Mouse (Mus musculus) erythroid progenitor cell, adult 5-6 weeks (primary cell): ENCODE data around the gene Gm20388. TPM values are rescaled to one million over a fixed set of nuclear protein-coding genes. Genes with fewer than 3 reads are reported as not detected.

Experiments used
- ATAC-seq: replicated peaks from 2 replicates; pipeline ENCODE4 v1.8.0; 2016; ENCODE audit warnings: moderate number of reproducible peaks, mild to moderate bottlenecking, moderate TSS enrichment, inconsistent platforms; ENCODE audit not compliant: poor library complexity, low FRiP score, severe bottlenecking
- total RNA-seq, 2 experiments: library from RNA; stranded (forward) in 1 of 2; stranded (reverse) in 1 of 2; fragments of 150-400 nt in 1 of 2; fragments of 186-747, 209-891 nt in 1 of 2; gene quantifications; 2 replicates each; pipeline versions ENCODE4 v1.2.3 to v1.2.4; 2015 to 2017; ENCODE audit warnings: low replicate concordance in 2 of 2

The Gm20388 gene
- total RNA-seq, 2 experiments from 2014 or later: 4.2 TPM; not detected in 1

DNA sequence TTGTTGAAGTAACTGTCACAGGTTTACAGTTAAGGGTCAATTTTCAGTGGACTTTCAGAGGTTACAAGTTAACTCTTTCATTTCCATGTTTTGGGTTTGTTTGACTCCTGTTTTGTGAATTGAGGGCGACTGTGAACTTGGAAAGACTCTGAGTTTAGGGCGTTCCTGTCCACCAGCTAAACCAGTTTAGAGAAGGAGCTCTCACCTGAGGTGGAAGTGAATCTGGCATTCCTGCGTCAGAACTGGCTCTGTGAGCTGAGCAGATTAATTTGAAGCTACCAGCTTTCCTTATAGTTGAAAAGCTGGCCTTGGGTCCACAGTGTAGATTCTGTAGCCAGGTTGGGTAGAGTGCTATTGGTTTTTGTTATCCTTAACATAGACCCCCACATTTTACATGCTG is 2.5 kb downstream of the Gm20388 start:
- no peak for ATAC-seq

DNA sequence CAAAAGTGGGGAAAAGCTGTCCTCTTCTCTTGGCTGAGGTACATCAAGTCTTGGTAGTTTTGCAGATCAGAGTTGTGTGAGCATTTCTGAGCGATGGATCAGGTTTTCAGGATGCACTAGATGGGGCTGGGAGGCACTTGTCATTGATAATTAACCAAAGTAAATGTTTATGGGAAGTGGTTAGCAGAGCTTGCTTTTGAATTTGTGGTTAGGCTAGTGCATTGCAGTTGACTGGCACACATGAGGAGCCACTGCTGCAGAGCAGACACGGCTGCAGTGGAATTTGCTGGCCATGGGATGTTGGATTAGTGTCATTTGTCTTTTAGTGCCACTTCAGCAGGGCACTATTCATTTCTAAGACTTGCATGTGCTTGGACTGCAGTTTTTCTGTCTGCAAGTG is 3.5 kb downstream of the Gm20388 start:
- ATAC-seq: no peak

DNA sequence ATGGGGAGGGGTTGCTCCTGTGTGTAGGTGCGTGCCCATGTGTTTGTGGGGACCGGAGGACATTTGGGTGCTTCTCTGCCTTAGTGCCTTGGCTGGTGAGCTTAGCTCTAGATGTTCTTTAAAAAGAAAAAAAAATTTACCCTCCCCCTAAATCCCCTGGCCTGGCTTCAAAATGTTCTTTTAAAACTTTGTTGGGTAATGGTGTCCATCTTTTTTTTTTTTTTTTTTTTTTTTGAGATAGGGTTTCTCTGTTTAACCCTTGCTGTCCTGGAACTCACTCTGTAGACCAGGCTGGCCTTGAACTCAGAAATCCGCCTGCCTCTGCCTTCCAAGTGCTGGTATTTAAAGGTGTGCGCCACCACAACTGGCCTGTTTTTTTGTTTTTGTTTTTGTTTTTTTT is 4.7 kb downstream of the Gm20388 start:
- no peak for ATAC-seq

DNA sequence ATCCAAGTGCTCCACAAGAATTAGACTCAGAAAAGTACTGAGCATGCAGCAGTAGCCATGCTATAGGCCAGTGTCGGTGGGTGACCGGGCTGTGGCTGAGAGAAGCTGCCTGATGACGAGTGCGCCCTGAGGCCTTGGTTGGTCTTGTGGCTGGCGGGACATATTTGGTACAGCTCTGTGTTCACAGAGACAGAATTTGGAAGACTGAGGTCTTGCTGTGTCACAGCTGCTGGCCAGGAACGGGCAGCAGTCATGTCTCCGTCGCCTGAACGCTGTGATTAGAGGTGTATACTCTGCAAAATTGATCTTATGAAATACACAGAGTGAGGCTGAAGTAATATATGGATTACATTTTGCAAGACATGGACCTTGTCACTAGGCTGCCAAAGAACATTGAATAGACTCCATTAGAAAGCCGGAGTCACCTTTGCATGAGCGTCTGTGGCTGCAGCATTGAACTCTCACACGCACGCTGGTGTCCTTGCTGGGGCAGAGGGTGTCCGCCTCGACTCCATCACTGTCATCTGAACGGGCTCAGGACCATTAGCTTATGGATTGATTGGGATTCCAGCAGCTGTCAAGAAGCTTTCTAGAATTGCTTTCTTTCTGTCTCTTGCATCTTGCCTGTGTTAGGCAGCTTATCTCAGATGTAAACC is 5.7 kb downstream of the Gm20388 start:
- ATAC-seq: no peak

DNA sequence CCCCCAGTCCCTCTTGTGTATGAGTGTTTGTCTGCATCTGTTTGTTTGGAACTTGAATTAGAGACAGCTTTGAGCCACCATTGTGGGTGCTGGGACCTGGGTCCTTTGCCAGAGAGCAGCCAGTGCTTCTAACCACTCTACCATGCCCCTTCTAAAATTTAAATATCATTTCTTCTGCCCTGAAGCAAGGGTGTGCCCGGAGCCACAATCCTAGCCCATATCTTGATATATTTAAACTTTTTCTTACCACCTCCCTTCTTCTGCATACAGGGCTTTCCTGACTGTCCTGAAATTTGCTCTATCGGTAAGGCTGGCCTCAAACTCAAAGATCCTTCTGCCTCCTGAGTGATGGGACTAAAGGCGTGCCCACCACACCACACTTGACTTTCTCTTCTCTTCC is 6.8 kb downstream of the Gm20388 start:
- peak; percentile 62 for ATAC-seq

- peak; percentile 95 for ATAC-seq
Measured at GRCm38 (mm10) chr8:119918155-119918567, 7.5 kb downstream of the Gm20388 start.

DNA sequence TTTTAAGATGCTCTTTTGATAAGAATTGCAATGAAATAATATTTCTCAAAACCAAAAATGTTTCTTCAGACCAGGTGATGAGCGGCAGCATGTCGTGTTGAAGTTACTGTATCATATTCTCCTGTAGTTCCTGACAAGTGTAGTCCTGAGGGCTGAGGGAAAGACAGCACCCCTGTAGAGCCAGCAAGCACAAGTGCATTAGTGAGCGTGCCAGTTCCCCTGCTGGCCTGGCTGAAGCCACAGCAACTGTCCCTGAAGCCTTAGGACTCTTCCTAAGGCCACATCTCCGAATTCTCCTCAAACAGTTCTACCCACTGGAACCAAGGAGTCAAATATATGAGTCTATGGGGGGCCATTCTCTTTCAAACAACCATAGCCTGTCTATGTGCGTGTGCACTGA is 12.6 kb downstream of the Gm20388 start:
- no peak for ATAC-seq

GRCm38 (mm10) chr8:119925428-119925827 is 14.8 kb downstream of the Gm20388 start:
- no peak for ATAC-seq

- ATAC-seq: peak; percentile 51; the same call in 1 of the 2 replicates
Measured at GRCm38 (mm10) chr8:119926474-119926873, 15.8 kb downstream of the Gm20388 start.

- ATAC-seq: peak; percentile 86
Measured at GRCm38 (mm10) chr8:119927422-119928092, 16.9 kb downstream of the Gm20388 start.

DNA sequence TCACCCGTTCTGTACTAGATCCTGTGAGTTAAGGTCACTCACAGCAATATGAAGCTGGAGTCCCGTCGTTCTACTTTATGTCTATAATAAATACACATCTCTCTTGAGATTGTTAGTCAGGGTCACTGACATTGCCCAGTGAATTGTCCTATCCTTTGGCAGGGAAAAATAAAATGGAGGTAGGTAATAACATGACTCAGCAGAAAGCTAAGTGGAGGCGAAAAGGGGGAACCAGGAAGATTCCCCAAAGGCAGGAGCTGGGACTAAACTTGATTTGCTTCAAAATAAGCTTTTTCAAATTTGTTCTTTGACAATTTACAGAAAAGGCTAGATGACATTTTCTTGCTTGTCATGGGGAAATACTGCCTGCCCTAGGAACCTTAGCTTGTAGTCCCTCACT is 20.7 kb downstream of the Gm20388 start:
- no peak for ATAC-seq

DNA sequence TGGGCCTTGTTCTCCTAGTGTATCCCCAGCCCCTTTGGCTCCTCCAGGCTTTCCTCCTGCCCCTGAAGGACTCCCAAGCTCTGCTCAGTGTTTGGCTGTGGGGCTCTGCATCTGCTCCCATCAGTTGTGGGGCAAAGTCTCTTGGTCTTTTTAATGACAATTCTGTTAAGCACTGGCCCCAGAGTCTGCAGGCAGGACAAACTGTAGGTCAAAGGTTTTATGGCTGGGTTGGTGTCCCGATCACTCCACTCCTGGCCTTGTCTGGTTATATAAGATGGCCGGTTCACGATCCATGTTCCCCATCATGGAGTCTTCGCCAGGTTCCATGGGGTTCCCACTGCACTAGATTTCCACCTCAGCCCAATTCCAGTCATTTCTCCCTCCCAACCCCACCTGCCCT is 23.0 kb downstream of the Gm20388 start:
- no peak for ATAC-seq

- ATAC-seq: no peak
Measured at GRCm38 (mm10) chr8:119935541-119935940, 24.9 kb downstream of the Gm20388 start.

GRCm38 (mm10) chr8:119938481-119938880 is 27.8 kb downstream of the Gm20388 start:
- no peak for ATAC-seq

DNA sequence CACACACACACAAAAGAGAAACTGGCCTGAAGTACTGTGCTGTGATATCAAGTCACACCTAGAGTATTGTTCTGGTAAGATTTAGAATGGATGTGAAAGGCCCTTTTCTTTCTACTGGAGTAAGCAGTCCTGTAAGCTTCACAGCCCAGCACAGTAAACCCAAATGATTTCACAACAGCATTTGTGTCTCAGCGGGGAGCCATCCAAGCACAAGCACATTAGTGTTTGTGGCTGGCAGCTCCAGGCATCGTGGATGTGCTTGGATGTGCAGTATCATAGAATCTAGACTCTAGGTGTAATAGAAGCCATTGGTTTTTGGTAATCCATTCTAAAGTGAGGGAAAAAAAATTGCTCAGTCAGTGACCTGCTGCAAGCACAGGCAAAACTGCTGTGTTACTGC is 28.7 kb downstream of the Gm20388 start:
- no peak for ATAC-seq

- ATAC-seq: no peak
Measured at GRCm38 (mm10) chr8:119941471-119941870, 30.8 kb downstream of the Gm20388 start.

GRCm38 (mm10) chr8:119943616-119944015 is 33.0 kb downstream of the Gm20388 start:
- ATAC-seq: no peak

- ATAC-seq: peak; percentile 68; the same call in 1 of the 2 replicates
Measured at GRCm38 (mm10) chr8:119944096-119944811, 33.6 kb downstream of the Gm20388 start.

DNA sequence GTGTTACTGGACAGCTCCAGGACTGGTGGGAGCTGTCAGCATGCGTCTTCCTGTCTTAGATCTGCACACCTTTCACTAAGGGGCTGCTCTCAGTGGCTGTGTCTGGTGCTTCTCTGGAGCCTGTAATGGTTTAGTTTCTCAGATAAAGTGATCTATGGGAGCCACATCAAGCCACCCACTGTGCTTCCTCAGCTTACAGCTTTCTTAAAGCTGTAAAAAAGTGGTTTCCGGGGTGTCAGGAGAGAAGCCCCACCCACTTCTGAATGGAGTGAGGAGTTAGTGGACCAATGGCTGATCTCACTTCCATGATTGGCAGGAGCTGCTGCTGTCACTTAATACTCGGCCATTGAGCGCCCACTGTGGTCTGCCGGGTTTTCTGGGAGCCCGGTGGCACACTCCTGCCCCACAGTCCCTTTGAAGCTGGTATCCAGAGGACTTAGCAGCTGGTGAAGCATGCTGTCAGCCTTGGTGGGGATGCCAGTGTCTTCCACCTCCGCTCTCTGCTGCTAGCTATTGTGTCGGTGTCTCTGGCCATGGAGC is 35.8 kb downstream of the Gm20388 start:
- ATAC-seq: no peak

GRCm38 (mm10) chr8:119947653-119948052 is 37.0 kb downstream of the Gm20388 start:
- ATAC-seq: no peak

- ATAC-seq: no peak
Measured at GRCm38 (mm10) chr8:119948340-119948739, 37.7 kb downstream of the Gm20388 start.
